Mouse (Mus musculus) kidney, embryonic 14.5 days (tissue): ENCODE measurements at regions not wholly inside any gene's neighbourhood (a gene's known extent, or its start where the extent isn't known, plus 50 kb on each side); places are given as distances from the start of the nearest gene placed in this dataset.

Source experiments
- ATAC-seq: fragments of 200-750 bp; cut with Nextera tagmentation; 2 replicates; pipeline ENCODE4 v1.8.0; 2017; ENCODE audit warnings: moderate number of reproducible peaks, mild to moderate bottlenecking, moderate TSS enrichment, moderate library complexity; ENCODE audit not compliant: low FRiP score, low TSS enrichment
- H3K27ac ChIP-seq: fragments of 300-500 bp; sonication (generic); 2 replicates; pipeline ENCODE4 v1.5.1; 2014; ENCODE audit warnings: low read depth, mild to moderate bottlenecking, low read length, moderate library complexity, mixed read lengths
- H3K27me3 ChIP-seq: fragments of 300-500 bp; sonication (generic); 2 replicates; pipeline ENCODE4 v1.6.1; 2014; ENCODE audit warnings: mild to moderate bottlenecking, low read length; ENCODE audit not compliant: control insufficient read depth, insufficient read depth
- H3K36me3 ChIP-seq: fragments of 300-500 bp; sonication (generic); 2 replicates; pipeline ENCODE4 v1.6.1; 2014; ENCODE audit warnings: low read length, mixed read lengths; ENCODE audit not compliant: control insufficient read depth, insufficient read depth
- H3K4me1 ChIP-seq: fragments of 300-500 bp; sonication (generic); 2 replicates; pipeline ENCODE4 v1.6.1; 2014; ENCODE audit warnings: low read length, mixed read lengths; ENCODE audit not compliant: control insufficient read depth, insufficient read depth
- H3K4me2 ChIP-seq: fragments of 300-500 bp; sonication (generic); replicated peaks from 2 replicates; pipeline ENCODE4 v1.6.1; 2014; ENCODE audit warnings: low read depth, mild to moderate bottlenecking, low read length
- H3K4me3 ChIP-seq: fragments of 300-500 bp; sonication (generic); 2 replicates; pipeline ENCODE4 v1.5.1; 2014; ENCODE audit warnings: mild to moderate bottlenecking, low read length
- H3K9ac ChIP-seq: fragments of 300-500 bp; sonication (generic); 2 replicates; pipeline ENCODE4 v1.6.1; 2014; ENCODE audit warnings: low read depth, mild to moderate bottlenecking, low read length, moderate library complexity
- H3K9me3 ChIP-seq: fragments of 300-500 bp; sonication (generic); 2 replicates; pipeline ENCODE4 v1.6.1; 2016; ENCODE audit warnings: low read length; ENCODE audit not compliant: control insufficient read depth
- WGBS: fragments of 180-500 bp; shearing (Covaris S2); extraction: QIAGEN DNeasy Blood & Tissue Kit; methylation state at CpG from one replicate; pipeline ENCODE4 v1.1.7; 2014; 5-methylcytosine and 5-hydroxymethylcytosine counted together

GRCm38 (mm10) chr1:52362976-52363375 lies 129.9 kb upstream of the Gls start:
- no peaks in the 10 kb centered on the region for H3K4me1 ChIP-seq
- no peak overlapping the region for H3K9ac ChIP-seq
- no peak overlapping the region for H3K27ac ChIP-seq
- no peak overlapping the region for H3K4me3 ChIP-seq
- no peak overlapping the region for H3K4me2 ChIP-seq
- H3K9me3 ChIP-seq: no peaks in the 10 kb centered on the region
- no peaks in the 10 kb centered on the region for H3K27me3 ChIP-seq
- ATAC-seq: no peak
- no peaks in the 10 kb centered on the region for H3K36me3 ChIP-seq

DNA sequence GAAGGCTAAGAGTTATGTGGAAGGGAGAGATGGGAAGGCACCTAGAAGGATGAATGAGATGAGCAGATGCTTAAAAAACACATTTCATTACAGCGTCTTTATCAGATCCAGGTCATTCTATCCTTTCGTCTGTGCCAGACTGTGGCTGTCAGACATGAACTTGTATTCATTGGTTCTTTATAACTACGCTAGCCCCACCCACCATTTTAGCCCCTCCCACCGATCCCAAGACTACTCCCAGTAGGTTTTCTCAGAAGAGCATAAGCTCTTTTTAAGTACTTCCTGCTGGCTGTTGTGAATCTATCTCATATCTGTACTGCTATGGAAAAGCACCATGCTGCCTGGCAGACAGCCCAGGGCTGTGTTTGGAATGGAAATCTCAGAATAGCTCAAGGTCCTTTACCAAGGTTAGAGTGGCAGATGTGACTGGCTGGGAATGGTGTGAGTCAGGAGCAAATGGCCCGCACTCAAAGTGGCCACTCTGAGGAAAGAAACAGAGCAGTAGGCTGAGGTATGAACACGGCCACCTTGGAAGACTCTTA lies 121.1 kb upstream of the Gls start:
- H3K9me3 ChIP-seq: no peaks in the 10 kb centered on the region
- H3K36me3 ChIP-seq: no peaks in the 10 kb centered on the region
- no peak overlapping the region for H3K27ac ChIP-seq
- 79% methylated on average over 6 of the region's 6 CpGs for WGBS
- no peak for ATAC-seq
- H3K4me2 ChIP-seq: no peak overlapping the region
- no peak overlapping the region for H3K4me3 ChIP-seq
- no peaks in the 10 kb centered on the region for H3K4me1 ChIP-seq
- no peak overlapping the region for H3K9ac ChIP-seq
- no peaks in the 10 kb centered on the region for H3K27me3 ChIP-seq

DNA sequence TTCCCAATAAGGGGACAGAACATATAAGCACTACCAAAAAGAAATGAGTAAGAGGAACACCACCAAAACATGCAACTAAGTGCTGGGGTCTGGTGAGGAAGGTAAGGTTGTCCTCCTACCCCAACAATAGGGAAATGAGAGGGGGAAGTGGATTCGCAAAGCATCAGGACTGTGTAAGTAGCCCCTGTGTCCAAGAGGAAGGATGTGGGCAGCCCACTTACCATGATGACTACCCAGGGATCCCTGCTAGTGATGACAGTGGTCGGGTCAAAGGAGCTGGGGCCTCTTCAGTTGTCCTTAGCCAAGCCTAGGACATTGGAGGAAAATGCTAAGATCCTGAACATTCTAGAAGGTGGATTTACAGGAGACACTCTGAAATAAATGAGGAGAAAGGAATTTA lies 109.1 kb upstream of the Gls start:
- no peak overlapping the region for H3K4me3 ChIP-seq
- H3K9me3 ChIP-seq: no peaks in the 10 kb centered on the region
- H3K36me3 ChIP-seq: no peaks in the 10 kb centered on the region
- ATAC-seq: no peak
- no peak overlapping the region for H3K9ac ChIP-seq
- H3K27me3 ChIP-seq: no peaks in the 10 kb centered on the region
- no peaks in the 10 kb centered on the region for H3K4me1 ChIP-seq
- WGBS: 84% methylated on average over 2 of the region's 2 CpGs
- no peak overlapping the region for H3K4me2 ChIP-seq
- no peak overlapping the region for H3K27ac ChIP-seq

DNA sequence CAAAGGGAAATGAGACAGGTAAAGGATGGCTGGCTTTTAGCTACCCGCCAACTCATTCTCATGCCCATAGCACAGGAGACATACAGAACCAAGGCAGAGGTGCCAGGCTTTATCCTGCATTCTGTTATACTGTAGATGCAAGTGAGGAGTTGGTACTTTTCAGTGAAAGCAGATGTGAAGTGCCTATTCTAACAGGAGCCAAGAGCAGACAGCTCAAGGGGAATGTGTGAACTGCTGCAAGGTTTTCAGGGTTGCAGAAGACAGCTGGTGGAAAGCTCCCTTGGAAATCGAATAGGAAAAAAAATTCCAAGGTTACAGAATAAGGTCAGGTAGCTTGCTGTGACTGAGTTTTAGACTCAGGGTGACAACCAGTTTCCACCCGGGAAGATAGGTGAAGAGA lies 105.7 kb upstream of the Gls start:
- H3K27me3 ChIP-seq: no peaks in the 10 kb centered on the region
- no peak overlapping the region for H3K27ac ChIP-seq
- H3K4me2 ChIP-seq: no peak overlapping the region
- 75% methylated on average over 3 of the region's 3 CpGs for WGBS
- ATAC-seq: no peak
- no peaks in the 10 kb centered on the region for H3K4me1 ChIP-seq
- H3K9me3 ChIP-seq: no peaks in the 10 kb centered on the region
- no peak overlapping the region for H3K4me3 ChIP-seq
- H3K36me3 ChIP-seq: no peaks in the 10 kb centered on the region
- no peak overlapping the region for H3K9ac ChIP-seq

DNA sequence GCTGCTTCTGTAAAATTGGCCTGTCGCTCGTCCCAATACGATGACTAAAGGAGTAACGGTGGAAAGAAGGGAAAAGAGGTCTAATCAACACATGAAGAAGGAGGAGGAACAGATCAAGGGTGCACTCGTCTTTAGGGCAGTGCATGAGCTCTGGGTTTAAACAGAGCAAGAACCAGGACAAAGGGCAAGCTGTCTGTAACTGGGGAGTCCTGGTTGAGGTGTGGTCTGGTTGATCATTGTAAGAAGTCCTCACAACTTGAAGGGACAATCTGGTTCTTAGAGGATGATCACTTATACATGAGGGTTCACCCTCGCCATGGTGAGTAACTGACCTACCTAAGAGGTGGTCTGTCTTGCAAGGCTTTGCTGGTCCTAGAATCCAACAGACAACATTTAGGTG lies 105.2 kb upstream of the Gls start:
- 77% methylated on average over 6 of the region's 6 CpGs for WGBS
- Histone ChIP-seq H3K27ac (no peak overlapping the region), H3K4me3 (no peak overlapping the region), H3K4me1 (no peaks in the 10 kb centered on the region), H3K9me3 (no peaks in the 10 kb centered on the region), H3K4me2 (no peak overlapping the region), H3K9ac (no peak overlapping the region), H3K27me3 (no peaks in the 10 kb centered on the region), H3K36me3 (no peaks in the 10 kb centered on the region)
- ATAC-seq: no peak

DNA sequence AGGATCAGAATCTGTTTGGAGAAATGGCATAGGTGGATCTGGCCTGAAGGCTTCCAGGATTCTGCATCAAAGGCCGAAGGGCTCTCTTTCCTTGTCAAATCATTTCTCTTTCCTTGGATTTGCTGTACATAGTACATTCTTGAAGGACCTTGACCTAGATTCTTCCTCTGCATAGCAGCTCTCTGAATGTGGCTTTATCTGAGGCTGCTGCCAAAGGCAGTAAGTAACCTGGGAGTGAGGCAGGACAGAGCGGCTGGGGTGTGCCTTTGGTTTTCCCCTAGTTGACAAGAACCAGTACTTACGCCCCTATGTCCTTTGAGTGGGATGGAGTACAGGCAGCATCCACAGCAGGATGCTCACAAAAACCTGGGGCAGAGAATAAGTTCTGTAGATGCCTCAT lies 103.7 kb upstream of the Gls start:
- 92% methylated on average over 3 of the region's 3 CpGs for WGBS
- no peak for ATAC-seq

GRCm38 (mm10) chr1:52332013-52332412 lies 99.0 kb upstream of the Gls start:
- ATAC-seq: no peak

More for the DNA sequence above, 103.7 kb upstream of the Gls start:
- Histone ChIP-seq H3K27ac (no peak overlapping the region), H3K4me3 (no peak overlapping the region), H3K27me3 (no peaks in the 10 kb centered on the region), H3K4me2 (no peak overlapping the region), H3K36me3 (no peaks in the 10 kb centered on the region), H3K9me3 (no peaks in the 10 kb centered on the region), H3K9ac (no peak overlapping the region), H3K4me1 (no peaks in the 10 kb centered on the region)

DNA sequence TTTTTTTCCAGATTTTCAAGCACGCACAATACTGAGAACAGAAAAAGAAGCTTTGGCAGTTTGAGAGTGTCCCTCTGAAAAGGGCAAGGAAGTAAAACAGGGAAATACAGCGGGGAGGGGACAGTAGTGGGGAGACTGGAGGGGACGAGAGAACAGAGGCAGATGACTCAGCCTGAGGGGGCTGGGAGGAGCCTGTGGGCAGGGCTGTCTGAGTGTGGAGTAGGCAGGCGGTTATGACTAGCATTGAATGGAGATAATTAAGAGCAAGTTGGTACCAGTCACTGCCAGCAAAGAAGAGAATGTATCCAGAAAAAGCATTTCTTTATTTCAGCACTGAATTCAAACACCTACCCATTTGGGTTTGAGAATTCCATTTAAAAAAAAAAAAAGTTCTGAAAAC lies 98.4 kb upstream of the Gls start:
- Histone ChIP-seq H3K9me3 (no peaks in the 10 kb centered on the region), H3K36me3 (no peaks in the 10 kb centered on the region), H3K27me3 (no peaks in the 10 kb centered on the region), H3K4me3 (no peak overlapping the region), H3K27ac (no peak overlapping the region), H3K4me1 (no peaks in the 10 kb centered on the region), H3K4me2 (no peak overlapping the region), H3K9ac (no peak overlapping the region)
- no peak for ATAC-seq
- 45% methylated on average over 4 of the region's 4 CpGs for WGBS

More at GRCm38 (mm10) chr1:52332013-52332412, 99.0 kb upstream of the Gls start:
- Histone ChIP-seq H3K4me1 (no peaks in the 10 kb centered on the region), H3K4me3 (no peak overlapping the region), H3K9me3 (no peaks in the 10 kb centered on the region), H3K27ac (no peak overlapping the region), H3K4me2 (no peak overlapping the region), H3K9ac (no peak overlapping the region), H3K36me3 (no peaks in the 10 kb centered on the region), H3K27me3 (no peaks in the 10 kb centered on the region)
- WGBS: 50% methylated on average over 12 of the region's 12 CpGs

DNA sequence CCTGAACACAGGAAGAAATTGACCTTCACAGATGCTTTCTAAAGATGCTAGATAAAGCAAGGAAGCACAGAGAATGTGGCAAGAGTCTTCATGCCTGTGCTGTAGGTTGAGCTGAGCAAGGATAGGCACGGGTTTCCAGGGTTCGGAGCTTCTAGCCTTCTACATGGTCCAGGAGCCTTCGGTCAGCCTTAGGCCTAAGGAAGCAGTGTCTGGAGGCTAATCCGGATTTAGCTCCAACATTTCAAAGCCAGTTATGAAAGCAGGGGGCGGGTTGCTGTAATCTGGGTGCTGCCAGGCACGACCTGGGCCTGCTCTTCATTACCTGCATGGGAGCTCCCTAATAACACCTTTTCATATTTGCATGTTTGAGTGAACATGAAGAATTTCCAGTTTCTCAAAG lies 97.5 kb upstream of the Gls start:
- H3K4me1 ChIP-seq: no peaks in the 10 kb centered on the region
- ATAC-seq: no peak
- no peak overlapping the region for H3K27ac ChIP-seq
- no peak overlapping the region for H3K4me3 ChIP-seq
- H3K27me3 ChIP-seq: no peaks in the 10 kb centered on the region
- no peak overlapping the region for H3K9ac ChIP-seq
- no peaks in the 10 kb centered on the region for H3K36me3 ChIP-seq
- no peak overlapping the region for H3K4me2 ChIP-seq
- 81% methylated on average over 6 of the region's 6 CpGs for WGBS
- no peaks in the 10 kb centered on the region for H3K9me3 ChIP-seq

DNA sequence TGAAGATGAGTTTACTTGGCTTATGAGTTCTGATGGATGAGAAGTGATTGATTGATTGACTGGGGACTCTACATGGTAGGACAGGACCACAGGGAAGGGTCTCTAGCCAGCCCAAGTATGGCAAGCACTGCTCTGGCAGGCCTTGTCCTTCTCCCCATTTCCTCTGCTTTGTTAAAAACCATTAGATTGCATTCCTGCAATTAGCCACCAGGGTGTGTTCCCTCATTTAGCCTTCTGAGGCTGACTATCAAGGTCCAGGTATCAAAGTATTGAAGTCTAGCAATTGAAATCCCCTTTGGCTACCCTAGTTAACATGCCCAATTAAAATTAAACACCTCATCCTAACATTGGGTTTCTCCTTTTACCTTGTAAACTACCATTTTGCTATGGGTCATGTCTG lies 95.5 kb upstream of the Gls start:
- no peak overlapping the region for H3K4me2 ChIP-seq
- H3K9me3 ChIP-seq: no peaks in the 10 kb centered on the region
- H3K36me3 ChIP-seq: no peaks in the 10 kb centered on the region
- H3K4me3 ChIP-seq: no peak overlapping the region
- no peaks in the 10 kb centered on the region for H3K4me1 ChIP-seq
- H3K27me3 ChIP-seq: no peaks in the 10 kb centered on the region
- no peak overlapping the region for H3K9ac ChIP-seq
- no peak for ATAC-seq
- no peak overlapping the region for H3K27ac ChIP-seq
